Mouse (Mus musculus) thymus, adult 2 months (tissue): ENCODE results near the gene Sigirr. TPM values are rescaled to one million over a fixed set of nuclear protein-coding genes. Genes with fewer than 3 reads are reported as not detected.

ENCODE experiments used
- DNase-seq: peaks from one replicate; pipeline ENCODE4 v3.0.0; 2021
- H3K27ac ChIP-seq: fragments of 200-500 bp; 2 replicates; pipeline ENCODE4 v1.5.1; 2012; ENCODE audit warnings: low read length, control low read depth; ENCODE audit not compliant: control insufficient read depth, insufficient read depth
- H3K27me3 ChIP-seq: fragments of 200-500 bp; 2 replicates; pipeline ENCODE4 v1.6.1; 2012; ENCODE audit warnings: mild to moderate bottlenecking, low read length, moderate library complexity, mixed read lengths; ENCODE audit not compliant: control insufficient read depth, insufficient read depth
- H3K36me3 ChIP-seq: fragments of 200-500 bp; 2 replicates; pipeline ENCODE4 v1.6.1; 2012; ENCODE audit warnings: mild to moderate bottlenecking, low read length, moderate library complexity; ENCODE audit not compliant: control insufficient read depth, insufficient read depth
- H3K4me1 ChIP-seq: fragments of 200-500 bp; replicated peaks from 2 replicates; pipeline ENCODE4 v1.6.1; 2012; ENCODE audit warnings: low read length; ENCODE audit not compliant: control insufficient read depth, insufficient read depth
- H3K4me3 ChIP-seq: fragments of 200-500 bp; 2 replicates; pipeline ENCODE4 v1.5.1; 2012; ENCODE audit warnings: mild to moderate bottlenecking, low read length, control low read depth, moderate library complexity; ENCODE audit not compliant: control insufficient read depth, insufficient read depth
- CTCF ChIP-seq: fragments of 200-500 bp; IDR thresholded peaks from 2 replicates; pipeline ENCODE4 v1.5.1; 2012; ENCODE audit warnings: mild to moderate bottlenecking, control low read depth, low read length, moderate library complexity, borderline replicate concordance; ENCODE audit not compliant: control insufficient read depth, poor library complexity, insufficient read depth; ENCODE audit errors: extremely low read depth
- POLR2A ChIP-seq: fragments of 200-500 bp; IDR thresholded peaks from 2 replicates; pipeline ENCODE4 v1.6.1; 2012; ENCODE audit warnings: mild to moderate bottlenecking, low read length, control low read depth, moderate library complexity; ENCODE audit not compliant: control insufficient read depth, poor library complexity, insufficient read depth; ENCODE audit errors: extremely low read depth
- WGBS: fragments of 180-500 bp; shearing (Covaris S2); methylation state at CpG from one replicate; pipeline ENCODE4 v1.1.7; 2018; 5-methylcytosine and 5-hydroxymethylcytosine counted together
- polyA plus RNA-seq: library from polyadenylated mRNA; depleted of rRNA; stranded (reverse); fragments of >200 nt; gene quantifications from 2 replicates; pipeline ENCODE4 v1.2.3, GENCODE M21; 2012

Sigirr gene
- polyA plus RNA-seq, 1 experiment = 67.3 TPM

- TF ChIP-seq POLR2A = no peak
- TF ChIP-seq CTCF = no peak
- no peak overlapping the region for H3K4me3 ChIP-seq
- peak overlapping the region; percentile 66 for H3K27ac ChIP-seq
- H3K36me3 ChIP-seq = no peaks in the 10 kb centered on the region
- 72% methylated on average over 5 of the region's 5 CpGs for WGBS
- peaks cover 39% of the 10 kb centered on the region for H3K4me1 ChIP-seq
- no peak for DNase-seq
- no peaks in the 10 kb centered on the region for H3K27me3 ChIP-seq
Measured at GRCm38 (mm10) chr7:141097177-141097576, 3.2 kb downstream of the Sigirr start.

DNA sequence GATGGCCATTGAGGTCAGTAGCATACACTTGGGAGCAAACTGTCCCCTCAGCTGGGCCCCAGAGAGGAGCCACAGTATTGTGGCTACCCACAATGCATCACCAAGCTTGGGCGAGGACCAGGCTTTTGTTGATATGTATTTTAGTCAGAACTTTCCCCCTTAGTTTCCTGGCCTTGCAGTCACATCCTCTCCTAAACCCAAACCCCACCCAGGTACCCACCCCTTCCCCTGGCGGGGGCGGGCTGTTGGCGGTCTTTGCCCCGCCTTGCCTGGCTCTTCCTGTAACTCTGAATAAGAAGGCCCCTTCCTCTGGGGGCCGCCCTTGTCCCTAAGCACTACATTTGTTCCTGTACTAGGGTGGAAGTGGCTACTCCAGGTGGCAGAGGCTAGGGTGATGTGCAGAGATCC is 3.7 kb downstream of the Sigirr start:
- peak; percentile 96 for DNase-seq
- H3K4me3 ChIP-seq = peak overlapping the region; percentile 53
- TF ChIP-seq CTCF (peak; percentile 44; the same call in 1 of the 2 replicates), POLR2A (peak; percentile 48; the same call in 1 of the 2 replicates)
- no peaks in the 10 kb centered on the region for H3K36me3 ChIP-seq
- no peaks in the 10 kb centered on the region for H3K27me3 ChIP-seq
- H3K27ac ChIP-seq = peak overlapping the region; percentile 92
- peaks cover 42% of the 10 kb centered on the region for H3K4me1 ChIP-seq
- WGBS = 4% methylated on average over 6 of the region's 6 CpGs

- peak; percentile 59 for DNase-seq
- Histone ChIP-seq H3K27me3 (no peaks in the 10 kb centered on the region), H3K27ac (peak overlapping the region; percentile 92), H3K4me3 (peak overlapping the region; percentile 53), H3K4me1 (peaks cover 42% of the 10 kb centered on the region), H3K36me3 (no peaks in the 10 kb centered on the region)
- no peak for TF ChIP-seq POLR2A
- no peak for TF ChIP-seq CTCF
- 8% methylated on average over 6 of the region's 6 CpGs for WGBS
Measured at GRCm38 (mm10) chr7:141096021-141096420, 4.4 kb downstream of the Sigirr start.

- TF ChIP-seq CTCF = no peak
- TF ChIP-seq POLR2A = no peak
- WGBS = 91% methylated on average over 15 of the region's 15 CpGs
- no peak for DNase-seq
- H3K4me3 ChIP-seq = no peak overlapping the region
- peaks cover 35% of the 10 kb centered on the region for H3K4me1 ChIP-seq
- H3K27me3 ChIP-seq = no peaks in the 10 kb centered on the region
- no peaks in the 10 kb centered on the region for H3K36me3 ChIP-seq
- no peak overlapping the region for H3K27ac ChIP-seq
Measured at GRCm38 (mm10) chr7:141094487-141095205, 5.7 kb downstream of the Sigirr start.

DNA sequence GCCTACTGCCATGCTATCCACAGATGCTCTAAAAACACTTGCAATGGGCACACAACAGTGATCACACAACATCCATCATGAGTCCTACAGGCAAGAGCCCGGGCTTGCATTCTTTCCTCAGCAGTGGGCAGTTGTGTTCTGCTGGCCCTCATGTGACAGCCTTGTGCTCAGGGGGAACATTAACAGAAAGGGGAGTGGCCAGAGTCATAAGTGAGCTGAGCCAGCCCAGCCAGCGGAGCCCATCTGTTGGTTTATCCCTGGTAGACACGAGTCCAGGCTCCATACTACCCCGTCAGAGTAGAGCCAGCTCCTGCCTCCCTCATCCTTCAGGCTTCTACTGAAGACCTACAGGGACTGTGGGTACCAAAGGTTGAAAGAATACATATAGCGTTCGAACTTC is 6.4 kb downstream of the Sigirr start:
- no peak for DNase-seq
- no peaks in the 10 kb centered on the region for H3K36me3 ChIP-seq
- TF ChIP-seq POLR2A (no peak), CTCF (no peak)
- H3K4me1 ChIP-seq = peaks cover 36% of the 10 kb centered on the region
- no peaks in the 10 kb centered on the region for H3K27me3 ChIP-seq
- 94% methylated on average over 6 of the region's 6 CpGs for WGBS
- no peak overlapping the region for H3K4me3 ChIP-seq
- H3K27ac ChIP-seq = no peak overlapping the region

DNA sequence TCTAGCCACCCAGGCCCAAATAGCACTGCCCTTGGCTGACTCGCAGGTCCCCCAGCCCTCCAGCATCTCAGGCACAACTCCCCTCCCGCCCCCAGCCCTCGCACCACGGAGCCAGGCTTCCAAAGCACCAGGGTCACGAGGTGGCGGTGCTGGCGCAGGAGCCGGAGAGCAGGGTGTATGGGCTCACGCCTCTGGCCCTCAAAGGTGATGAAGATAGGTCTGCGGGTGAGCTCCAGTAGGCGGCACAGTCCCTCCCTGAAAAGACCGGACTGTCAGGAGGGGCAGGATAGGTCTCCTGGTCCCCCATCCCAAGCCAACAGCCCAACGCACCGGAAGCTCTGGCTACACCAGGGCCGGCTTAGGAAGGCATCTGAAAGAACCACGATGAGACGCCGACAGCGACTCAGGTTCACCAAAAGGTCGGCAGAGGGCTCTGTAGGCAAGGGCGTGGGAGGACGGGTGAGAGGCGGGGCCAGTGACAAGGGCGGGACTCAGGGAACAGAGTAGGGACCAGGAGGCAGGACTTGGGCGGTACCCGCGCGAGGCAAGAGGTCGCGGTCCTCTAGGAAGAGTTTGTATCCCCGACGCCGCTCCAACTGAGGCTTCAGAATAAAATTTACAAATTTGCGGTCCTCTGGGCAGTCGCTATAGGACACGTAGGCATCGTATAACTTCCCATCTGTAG is 8.2 kb downstream of the Sigirr start:
- Histone ChIP-seq H3K36me3 (no peaks in the 10 kb centered on the region), H3K27ac (no peak overlapping the region), H3K4me1 (peaks cover 50% of the 10 kb centered on the region), H3K4me3 (no peak overlapping the region), H3K27me3 (no peaks in the 10 kb centered on the region)
- WGBS = 36% methylated on average over 37 of the region's 37 CpGs
- TF ChIP-seq POLR2A (no peak), CTCF (peak; percentile 69)
- DNase-seq = peak; percentile 89

- H3K27me3 ChIP-seq = no peaks in the 10 kb centered on the region
- TF ChIP-seq POLR2A (no peak), CTCF (no peak)
- no peak overlapping the region for H3K4me3 ChIP-seq
- DNase-seq = no peak
- H3K4me1 ChIP-seq = peaks cover 32% of the 10 kb centered on the region
- H3K36me3 ChIP-seq = no peaks in the 10 kb centered on the region
- 95% methylated on average over 8 of the region's 8 CpGs for WGBS
- no peak overlapping the region for H3K27ac ChIP-seq
Measured at GRCm38 (mm10) chr7:141090228-141090627, 10.1 kb downstream of the Sigirr start.
